Mouse (Mus musculus): ENCODE measurements at regions not wholly inside any gene's neighbourhood (a gene's known extent, or its start where the extent isn't known, plus 50 kb on each side); places are given as distances from the start of the nearest gene placed in this dataset.

- DNase-seq (ENCODE audit: inconsistent ontology term), result no peak
These were observed 152.6 kb upstream of the Api5 start for GRCm38 (mm10) chr2:94590494-94590893.

DNA sequence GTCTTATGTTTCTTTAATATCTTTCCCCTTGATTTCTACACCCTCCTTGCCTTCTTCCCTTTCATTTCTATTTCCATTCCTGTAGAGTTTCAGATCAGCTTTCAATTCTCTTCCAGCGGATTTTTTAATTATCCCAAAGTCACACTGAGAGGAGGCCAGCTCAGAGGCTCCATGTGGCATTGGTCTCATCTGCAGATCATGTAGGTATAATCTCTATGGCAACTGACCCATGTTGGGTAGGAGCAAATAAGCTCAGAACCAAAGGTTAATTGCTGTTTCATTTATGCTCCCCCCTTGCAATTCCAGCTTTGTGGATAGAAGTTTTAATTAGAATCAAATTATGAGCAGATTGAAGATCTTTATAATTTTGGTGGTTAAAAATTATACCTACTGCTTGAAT is 149.3 kb upstream of the Api5 start:
- DNase-seq (ENCODE audit: inconsistent ontology term), result no peak

- no peak for DNase-seq (ENCODE audit: inconsistent ontology term)
These were observed 133.7 kb upstream of the Api5 start for GRCm38 (mm10) chr2:94571646-94572045.

- no peak for DNase-seq (ENCODE audit: inconsistent ontology term)
These were observed 103.4 kb upstream of the Api5 start for GRCm38 (mm10) chr2:94541230-94541905.

- no peak for DNase-seq (ENCODE audit: inconsistent ontology term)
These were observed 98.7 kb upstream of the Api5 start for GRCm38 (mm10) chr2:94536631-94537030.

- no peak for DNase-seq (ENCODE audit: inconsistent ontology term)
These were observed 93.2 kb upstream of the Api5 start for GRCm38 (mm10) chr2:94531175-94531574.

- peak; percentile 11 for DNase-seq (ENCODE audit: inconsistent ontology term)
These were observed 86.6 kb upstream of the Api5 start for GRCm38 (mm10) chr2:94524536-94524935.

- DNase-seq (ENCODE audit: inconsistent ontology term), result no peak
These were observed 78.9 kb upstream of the Api5 start for GRCm38 (mm10) chr2:94516866-94517265.

DNA sequence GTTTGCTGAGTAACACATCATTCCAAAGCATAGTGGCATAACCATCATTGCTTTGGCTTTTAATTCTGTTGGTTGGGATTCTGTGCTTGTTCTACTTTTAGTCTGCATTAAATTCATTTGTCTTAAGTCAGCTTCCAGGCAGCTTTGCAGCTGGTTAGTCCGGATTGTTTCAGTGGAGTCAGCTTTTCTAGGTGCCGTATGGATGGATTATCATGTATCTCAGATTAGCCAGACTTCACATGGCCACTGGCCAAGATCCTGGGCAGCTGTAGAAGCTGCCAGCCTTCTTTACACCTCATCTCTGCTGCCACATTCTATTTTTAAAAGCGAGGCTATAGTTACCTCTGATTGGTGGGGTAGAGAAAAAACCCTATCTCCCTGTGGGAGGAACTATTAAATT is 74.1 kb upstream of the Api5 start:
- no peak for DNase-seq (ENCODE audit: inconsistent ontology term)

GRCm38 (mm10) chr2:94500649-94501048 is 62.7 kb upstream of the Api5 start:
- no peak for DNase-seq (ENCODE audit: inconsistent ontology term)

DNA sequence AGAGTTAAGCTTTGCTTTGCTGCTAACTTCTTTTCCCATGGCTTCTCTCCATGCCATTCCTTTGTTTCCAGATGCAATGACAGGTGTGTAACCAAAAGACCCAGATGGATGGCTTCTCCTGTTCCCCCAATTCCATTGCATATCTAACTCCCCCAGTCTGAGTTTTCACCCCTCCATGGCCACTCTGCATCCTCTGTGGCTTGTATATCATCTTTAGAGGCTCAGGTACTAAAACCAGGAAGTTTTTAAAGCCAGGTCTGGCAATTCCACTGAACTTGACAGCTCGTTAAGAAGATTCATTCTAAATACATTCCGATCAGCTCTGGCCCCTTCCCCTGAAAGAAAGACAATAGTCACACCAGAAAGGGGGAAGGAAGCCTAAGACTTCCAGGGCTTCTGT is 60.6 kb upstream of the Api5 start:
- DNase-seq (ENCODE audit: inconsistent ontology term), result no peak
